Mouse (Mus musculus) ovary, adult 18-20 months (tissue): Measurements from ENCODE around the gene Commd7.
A peak's percentile ranks its signal among the peaks of the same experiment; 100 is the strongest.
"Not testable (repeated sequence)": the region's sequence is repeated elsewhere in the genome, so short reads cannot be mapped to it uniquely, and the experiment has no call there.

ENCODE experiments used
- DNase-seq: peaks from one replicate; pipeline ENCODE4 v3.0.0; 2022; ENCODE audit warnings: low spot score, mixed read lengths

Commd7 gene

GRCm38 (mm10) chr2:153631976-153632870, at the start of gene Commd7:
Commd7 (minus strand) TSS chr2:153632781.
- peak; percentile 72 for DNase-seq

GRCm38 (mm10) chr2:153679959-153680358, 47.4 kb upstream of the Commd7 start:
- no peak for DNase-seq

- no peak for DNase-seq
Measured at GRCm38 (mm10) chr2:153677550-153677949, 45.0 kb upstream of the Commd7 start.

GRCm38 (mm10) chr2:153676944-153677343, 44.4 kb upstream of the Commd7 start:
- no peak for DNase-seq

DNA sequence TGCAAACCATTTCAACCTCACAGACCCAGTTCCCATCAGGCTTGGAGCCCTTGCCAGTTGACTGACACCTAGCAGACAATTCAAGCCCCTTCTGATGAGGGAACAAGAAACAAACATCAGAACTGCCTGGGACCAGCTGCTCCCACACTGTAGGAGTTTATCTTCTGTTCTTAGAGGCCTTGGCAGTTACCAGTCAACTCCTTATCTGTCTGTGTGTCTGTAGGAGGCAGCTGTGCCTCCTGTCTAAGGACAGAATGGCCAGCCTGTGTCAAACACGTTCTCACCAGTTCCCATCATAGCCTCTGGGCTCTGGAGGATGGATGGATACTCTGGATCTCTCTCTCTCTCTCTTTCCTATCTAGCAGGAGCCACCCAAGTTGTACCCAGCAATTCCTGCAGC, 42.8 kb upstream of the Commd7 start:
- DNase-seq: not testable (repeated sequence)

DNA sequence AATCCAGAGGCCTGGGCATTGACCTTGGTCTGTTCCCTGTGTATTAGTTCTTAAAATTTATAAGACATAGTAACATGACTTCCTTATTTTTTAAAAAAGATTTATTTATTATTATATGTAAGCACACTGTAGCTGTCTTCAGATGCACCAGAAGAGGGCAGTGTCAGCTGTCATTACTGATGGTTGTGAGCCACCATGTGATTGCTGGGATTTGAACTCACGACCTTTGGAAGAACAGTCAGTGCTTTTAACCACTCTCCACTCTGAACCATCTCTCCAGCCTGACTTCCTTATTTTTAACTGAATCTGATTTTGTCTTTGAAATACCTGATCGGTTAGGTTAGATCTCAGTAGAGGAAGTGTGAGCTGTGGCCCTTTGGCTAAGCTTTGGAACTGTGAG, 40.0 kb upstream of the Commd7 start:
- no peak for DNase-seq

- DNase-seq: no peak
Measured at GRCm38 (mm10) chr2:153670111-153670510, 37.5 kb upstream of the Commd7 start.

DNA sequence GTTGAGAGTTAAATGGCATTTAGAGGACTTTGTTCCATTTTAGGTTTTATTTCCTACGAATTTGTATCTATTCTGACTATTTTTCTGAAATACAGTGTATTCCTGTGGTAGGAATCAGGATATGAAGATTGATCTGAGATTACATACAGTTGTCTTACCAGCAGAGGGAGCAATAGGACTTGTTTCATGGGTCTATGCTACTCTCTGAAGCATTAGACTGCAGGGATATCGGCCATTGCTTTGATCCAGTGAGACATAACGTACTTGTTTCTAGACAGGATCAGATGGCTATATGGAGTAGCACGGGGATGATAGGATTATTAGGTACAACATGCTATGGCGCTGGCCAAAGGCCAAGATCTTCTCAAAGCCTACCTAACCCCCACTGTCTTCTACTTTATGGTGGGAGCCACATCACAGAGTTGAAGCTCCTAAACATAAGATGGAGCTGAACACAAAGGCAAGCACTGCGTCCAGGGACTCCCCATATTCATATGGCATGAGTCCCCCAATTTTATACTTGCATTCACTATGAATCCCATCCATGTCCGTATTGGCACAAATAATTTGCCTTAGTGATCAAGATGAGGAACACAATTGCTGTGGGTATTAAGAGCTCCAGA, 36.3 kb upstream of the Commd7 start:
- no peak for DNase-seq

DNA sequence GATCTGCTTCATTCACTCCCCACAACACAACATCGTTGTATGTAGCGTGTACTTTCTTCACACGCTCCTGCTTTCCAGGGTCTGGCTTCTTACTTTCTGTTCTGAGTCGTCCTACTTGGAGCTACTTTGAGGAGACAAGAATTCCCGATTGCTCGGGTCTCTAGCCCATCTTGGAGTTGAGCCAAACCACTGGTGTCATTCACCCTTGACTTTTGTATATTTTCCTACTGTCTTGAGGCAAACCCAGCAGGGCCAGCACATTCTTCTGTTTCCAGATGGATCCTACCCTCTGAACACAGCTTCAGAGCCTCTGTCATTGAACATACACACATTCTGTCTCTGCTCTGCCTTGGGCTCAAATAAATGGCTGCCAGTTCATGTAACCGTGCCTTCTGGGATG, 32.8 kb upstream of the Commd7 start:
- DNase-seq: no peak

GRCm38 (mm10) chr2:153660616-153661015, 28.0 kb upstream of the Commd7 start:
- no peak for DNase-seq

- not testable (repeated sequence) for DNase-seq
Measured at GRCm38 (mm10) chr2:153657659-153658058, 25.1 kb upstream of the Commd7 start.

- no peak for DNase-seq
Measured at GRCm38 (mm10) chr2:153651681-153652080, 19.1 kb upstream of the Commd7 start.

DNA sequence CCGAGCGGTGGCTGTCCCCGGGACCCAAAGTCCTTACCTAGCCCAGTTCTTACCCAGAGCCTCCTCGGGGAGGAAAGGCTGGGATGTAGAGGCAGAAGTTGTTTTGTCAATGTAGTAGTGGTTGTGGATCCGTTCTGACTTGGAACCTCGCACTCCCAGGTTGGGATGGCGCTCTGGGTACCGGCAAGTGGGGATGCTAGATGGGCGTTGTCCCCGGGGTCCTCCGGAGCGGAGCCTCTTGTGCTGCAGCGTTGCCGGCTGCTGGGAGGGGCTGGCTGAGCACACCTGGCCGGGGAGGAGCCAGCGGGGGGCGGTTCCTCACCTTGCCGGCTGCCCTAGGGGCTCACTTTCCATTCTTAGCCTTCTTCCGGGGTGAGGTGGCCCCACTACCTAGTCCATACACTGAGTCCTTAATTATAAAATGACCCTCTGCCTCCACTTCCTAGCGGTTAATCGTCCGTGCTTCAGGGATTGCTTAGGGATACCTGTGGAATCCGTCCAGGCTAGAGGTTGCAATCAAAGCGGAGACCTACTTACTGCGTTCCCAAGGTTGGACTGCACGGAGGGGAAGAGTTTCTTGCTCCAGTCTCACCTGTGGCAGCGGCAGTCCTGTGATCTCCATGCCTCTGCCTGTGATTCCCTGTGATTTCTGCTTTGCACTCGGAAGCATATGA, 17.6 kb upstream of the Commd7 start:
- DNase-seq: no peak

DNA sequence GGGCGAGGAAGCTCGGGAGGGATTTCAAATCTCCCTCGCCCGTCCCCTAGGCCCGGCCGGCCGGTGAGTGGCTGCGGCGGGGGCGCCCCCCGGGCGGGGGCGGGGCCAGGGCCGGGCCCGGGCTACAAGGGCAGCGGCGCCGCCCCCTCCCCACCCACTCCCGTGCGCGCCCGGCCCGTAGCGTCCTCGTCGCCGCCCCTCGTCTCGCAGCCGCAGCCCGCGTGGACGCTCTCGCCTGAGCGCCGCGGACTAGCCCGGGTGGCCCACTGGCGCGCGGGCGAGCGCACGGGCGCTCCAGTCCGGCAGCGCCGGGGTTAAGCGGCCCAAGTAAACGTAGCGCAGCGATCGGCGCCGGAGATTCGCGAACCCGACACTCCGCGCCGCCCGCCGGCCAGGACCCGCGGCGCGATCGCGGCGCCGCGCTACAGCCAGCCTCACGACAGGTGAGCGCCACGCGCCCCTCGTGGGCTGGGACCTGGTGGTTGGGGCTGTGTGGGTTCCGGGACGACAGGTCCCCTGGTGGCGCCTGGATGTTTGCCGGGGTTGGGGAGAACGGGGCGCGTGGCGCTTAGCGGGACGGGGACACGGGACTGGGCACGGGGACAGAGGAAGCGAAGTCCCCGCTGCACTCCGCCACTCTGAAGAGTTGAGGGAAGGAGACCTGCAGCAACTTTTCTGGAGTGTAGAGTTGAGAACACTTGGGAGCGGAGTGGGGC, 16.9 kb upstream of the Commd7 start, which contains the start of gene Dnmt3b:
TSS of gene Dnmt3b (plus strand) at position 153 of the 716 bp plus-strand sequence.
- peak; percentile 39 for DNase-seq

DNA sequence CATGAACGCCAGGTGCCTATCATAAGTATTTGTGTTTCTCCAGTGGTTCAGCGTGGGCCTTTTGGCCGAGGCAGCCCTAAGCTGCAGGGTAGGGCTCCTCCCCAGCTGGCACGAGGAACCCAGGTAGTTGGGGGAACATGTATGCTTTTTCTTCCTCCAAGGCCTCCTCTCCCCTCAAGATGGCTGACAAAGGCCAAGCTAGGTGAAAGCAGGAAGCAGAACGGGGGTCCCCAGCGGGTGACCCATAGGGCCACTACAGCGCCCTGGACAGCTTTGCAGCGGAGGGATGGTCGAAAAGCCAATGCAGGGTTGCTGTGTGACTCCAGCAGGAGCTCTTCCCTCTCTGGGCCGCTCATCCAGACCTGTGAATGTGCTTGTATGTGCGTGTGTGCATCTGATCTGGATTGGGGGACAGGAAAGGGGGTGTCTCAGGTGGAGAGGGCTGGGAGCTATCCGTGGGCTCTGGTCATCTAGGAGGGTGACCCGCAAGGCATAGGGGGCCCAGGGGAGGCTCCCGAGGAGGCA, 16.3 kb upstream of the Commd7 start:
- DNase-seq: no peak

GRCm38 (mm10) chr2:153642999-153643398, 10.4 kb upstream of the Commd7 start:
- DNase-seq: no peak

DNA sequence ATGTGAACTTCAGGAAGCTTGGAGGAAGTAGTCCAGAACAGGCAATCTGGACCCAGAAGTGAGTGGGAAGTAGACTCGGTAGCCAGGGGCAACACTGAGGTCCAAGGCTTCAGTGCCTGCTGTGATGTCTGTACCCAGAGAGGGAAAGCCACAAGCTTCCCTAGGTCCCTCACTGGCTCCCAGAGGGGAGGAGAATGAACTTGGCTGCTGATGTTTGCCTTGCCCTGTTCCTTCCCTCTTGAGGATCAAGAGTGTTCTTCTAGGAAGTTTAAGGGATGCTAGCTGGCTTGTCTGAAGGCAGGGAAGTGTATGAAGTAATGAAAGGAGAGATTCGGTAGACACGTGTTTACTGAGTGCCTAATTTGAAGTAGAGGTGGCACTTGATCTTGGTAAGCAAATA, 9.9 kb upstream of the Commd7 start:
- no peak for DNase-seq

DNA sequence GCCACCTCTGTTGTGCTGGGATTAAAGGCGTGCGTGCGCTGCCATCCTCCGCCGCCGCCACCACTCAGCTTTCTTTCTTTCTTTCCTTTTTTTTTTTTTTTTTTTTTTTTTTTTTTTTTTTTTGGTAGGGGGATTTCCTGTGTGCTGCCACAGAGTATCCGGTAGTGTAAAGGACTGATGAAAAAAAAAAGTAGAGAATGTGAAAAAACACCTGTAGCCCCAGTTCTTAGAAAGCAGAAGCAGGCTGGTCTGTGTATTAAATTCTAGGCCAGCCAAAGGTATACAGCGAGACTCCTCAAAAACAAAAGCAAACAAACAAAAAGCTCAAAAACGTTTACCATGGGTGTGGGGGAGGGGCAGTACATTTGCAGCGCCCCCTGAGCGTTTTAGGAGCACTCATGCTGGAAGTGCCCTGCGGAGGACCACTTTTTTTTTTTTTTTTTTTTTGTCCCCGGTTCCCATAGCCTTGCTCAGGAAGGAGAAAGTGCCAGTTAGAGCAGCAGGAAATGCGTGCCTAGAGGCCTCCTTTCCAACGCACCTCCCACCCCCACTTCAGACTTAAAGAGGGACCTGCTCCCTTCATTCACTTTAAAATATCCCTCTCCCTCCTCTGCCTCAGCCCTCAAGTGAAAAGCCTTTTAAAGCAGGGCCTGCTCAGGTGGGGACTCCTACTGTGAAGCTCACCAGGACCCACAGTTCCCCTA, 6.5 kb upstream of the Commd7 start:
- no peak for DNase-seq

GRCm38 (mm10) chr2:153633259-153633658, 678 bp upstream of the Commd7 start:
- DNase-seq: no peak

GRCm38 (mm10) chr2:153632871-153633226, 268 bp upstream of the Commd7 start:
- no peak for DNase-seq

DNA sequence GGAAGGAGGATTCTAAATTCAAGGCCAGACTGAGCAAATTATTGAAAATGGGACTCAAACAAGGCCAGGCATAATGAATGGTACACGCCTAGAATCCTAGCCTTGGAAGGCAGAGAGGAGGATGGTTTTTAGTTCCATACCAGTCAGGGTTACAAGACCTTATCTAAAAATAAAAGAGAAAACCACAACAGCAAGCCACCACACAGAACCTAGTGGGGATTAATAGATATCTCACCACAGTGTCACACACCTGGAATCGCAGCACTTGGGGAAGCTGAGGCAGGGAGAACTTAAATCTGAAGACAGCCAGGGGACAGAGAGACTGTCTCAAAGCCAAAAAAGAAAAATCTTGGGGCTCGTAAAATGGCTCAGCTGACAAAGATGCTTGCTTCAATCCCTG, 1.6 kb downstream of the Commd7 start:
- DNase-seq: no peak
